Mouse (Mus musculus) heart, embryonic 15.5 days (tissue): ENCODE measurements around the gene Pde4d. TPM values are rescaled to one million over a fixed set of nuclear protein-coding genes. Genes with fewer than 3 reads are reported as not detected.

Experiments
- ATAC-seq: fragments of 200-750 bp; cut with Nextera tagmentation; replicated peaks from 2 replicates; pipeline ENCODE4 v1.8.0; 2017; ENCODE audit warnings: low read depth, moderate TSS enrichment; ENCODE audit not compliant: insufficient number of reproducible peaks, insufficient read depth, low FRiP score
- H3K27ac ChIP-seq: fragments of 300-500 bp; sonication (generic); 2 replicates; pipeline ENCODE4 v1.5.1; 2015; ENCODE audit warnings: mild to moderate bottlenecking, inconsistent platforms
- H3K27me3 ChIP-seq: fragments of 300-500 bp; sonication (generic); 2 replicates; pipeline ENCODE4 v1.6.1; 2015; ENCODE audit warnings: inconsistent platforms
- H3K36me3 ChIP-seq: fragments of 300-500 bp; sonication (generic); 2 replicates; pipeline ENCODE4 v1.6.1; 2015; ENCODE audit warnings: mild to moderate bottlenecking, inconsistent platforms
- H3K4me1 ChIP-seq: fragments of 300-500 bp; sonication (generic); replicated peaks from 2 replicates; pipeline ENCODE4 v1.6.1; 2015; ENCODE audit warnings: inconsistent platforms
- H3K4me2 ChIP-seq: fragments of 300-500 bp; sonication (generic); 2 replicates; pipeline ENCODE4 v1.6.1; 2015; ENCODE audit warnings: inconsistent platforms, mild to moderate bottlenecking, moderate library complexity
- H3K4me3 ChIP-seq: fragments of 300-500 bp; sonication (generic); 2 replicates; pipeline ENCODE4 v1.5.1; 2015; ENCODE audit warnings: mild to moderate bottlenecking, inconsistent platforms
- H3K9ac ChIP-seq: fragments of 300-500 bp; sonication (generic); 2 replicates; pipeline ENCODE4 v1.6.1; 2015; ENCODE audit warnings: mild to moderate bottlenecking, inconsistent platforms
- H3K9me3 ChIP-seq: fragments of 300-500 bp; sonication (generic); replicated peaks from 2 replicates; pipeline ENCODE4 v1.6.1; 2016; ENCODE audit warnings: inconsistent platforms
- WGBS: fragments of 180-500 bp; shearing (Covaris S2); methylation state at CpG from one replicate; pipeline ENCODE4 v1.1.7; 2015; ENCODE audit warnings: mixed read lengths; 5-methylcytosine and 5-hydroxymethylcytosine counted together
- polyA plus RNA-seq: library from polyadenylated mRNA; unstranded; fragments of >200 nt; fragmentation: Nextera tagmentation; extraction: Ambion mirVana; gene quantifications from 2 replicates; pipeline ENCODE4 v1.2.1, GENCODE M21; 2015

Pde4d gene
- polyA plus RNA-seq, 1 experiment from 2014 or later: 25.7 TPM

GRCm38 (mm10) chr13:108490872-108491271 is 41.1 kb downstream of the Pde4d start:
- Histone ChIP-seq H3K27me3 (no peaks in the 10 kb centered on the region), H3K4me2 (no peak overlapping the region), H3K9ac (no peak overlapping the region), H3K9me3 (no peaks in the 10 kb centered on the region), H3K27ac (no peak overlapping the region), H3K4me3 (no peak overlapping the region), H3K36me3 (no peaks in the 10 kb centered on the region), H3K4me1 (no peaks in the 10 kb centered on the region)
- ATAC-seq: no peak
- 84% methylated on average over 2 of the region's 2 CpGs for WGBS

- Histone ChIP-seq H3K36me3 (no peaks in the 10 kb centered on the region), H3K9me3 (no peaks in the 10 kb centered on the region), H3K4me2 (no peak overlapping the region), H3K9ac (no peak overlapping the region), H3K4me1 (no peaks in the 10 kb centered on the region), H3K27me3 (no peaks in the 10 kb centered on the region), H3K4me3 (no peak overlapping the region), H3K27ac (no peak overlapping the region)
- no peak for ATAC-seq
Measured at GRCm38 (mm10) chr13:108492886-108493285, 43.1 kb downstream of the Pde4d start.

- no peaks in the 10 kb centered on the region for H3K9me3 ChIP-seq
- ATAC-seq: no peak
- H3K9ac ChIP-seq: no peak overlapping the region
- H3K27ac ChIP-seq: no peak overlapping the region
- no peaks in the 10 kb centered on the region for H3K36me3 ChIP-seq
- H3K27me3 ChIP-seq: no peaks in the 10 kb centered on the region
- H3K4me3 ChIP-seq: no peak overlapping the region
- H3K4me2 ChIP-seq: no peak overlapping the region
- 57% methylated on average over 2 of the region's 2 CpGs for WGBS
- peaks cover 4% of the 10 kb centered on the region for H3K4me1 ChIP-seq
Measured at GRCm38 (mm10) chr13:108494365-108494764, 44.6 kb downstream of the Pde4d start.

- Histone ChIP-seq H3K27me3 (no peaks in the 10 kb centered on the region), H3K4me3 (no peak overlapping the region), H3K4me2 (peak overlapping the region; percentile 45), H3K4me1 (peaks cover 9% of the 10 kb centered on the region), H3K9ac (no peak overlapping the region), H3K36me3 (no peaks in the 10 kb centered on the region), H3K9me3 (no peaks in the 10 kb centered on the region), H3K27ac (peak overlapping the region; percentile 49)
- WGBS: 60% methylated on average over 8 of the region's 8 CpGs
- no peak for ATAC-seq
Measured at GRCm38 (mm10) chr13:108497768-108498167, 48.0 kb downstream of the Pde4d start.

- Histone ChIP-seq H3K36me3 (no peaks in the 10 kb centered on the region), H3K27ac (peak overlapping the region; percentile 49), H3K4me2 (peak overlapping the region; percentile 45), H3K27me3 (no peaks in the 10 kb centered on the region), H3K9me3 (no peaks in the 10 kb centered on the region), H3K9ac (no peak overlapping the region), H3K4me3 (0 out of 2 replicates have a peak overlapping the region, but pooled peaks have one; percentile 7), H3K4me1 (peaks cover 9% of the 10 kb centered on the region)
- 0 out of 2 replicates have a peak, but pooled peaks have one; percentile 43 for ATAC-seq
- WGBS: 55% methylated on average over 9 of the region's 9 CpGs
Measured at GRCm38 (mm10) chr13:108498247-108498743, 48.5 kb downstream of the Pde4d start.

- Histone ChIP-seq H3K27me3 (no peaks in the 10 kb centered on the region), H3K4me3 (no peak overlapping the region), H3K36me3 (no peaks in the 10 kb centered on the region), H3K9ac (no peak overlapping the region), H3K4me1 (peaks cover 9% of the 10 kb centered on the region), H3K4me2 (peak overlapping the region; percentile 45; the same call in 1 of the 2 replicates), H3K9me3 (no peaks in the 10 kb centered on the region), H3K27ac (no peak overlapping the region)
- no peak for ATAC-seq
- WGBS: 52% methylated on average over 9 of the region's 9 CpGs
Measured at GRCm38 (mm10) chr13:108498773-108499313, 49.1 kb downstream of the Pde4d start.

GRCm38 (mm10) chr13:108501386-108501785 is 51.6 kb downstream of the Pde4d start:
- ATAC-seq: no peak
- no peaks in the 10 kb centered on the region for H3K27me3 ChIP-seq
- H3K27ac ChIP-seq: no peak overlapping the region
- no peak overlapping the region for H3K4me2 ChIP-seq
- H3K36me3 ChIP-seq: no peaks in the 10 kb centered on the region
- no peak overlapping the region for H3K4me3 ChIP-seq
- no peak overlapping the region for H3K9ac ChIP-seq
- H3K9me3 ChIP-seq: no peaks in the 10 kb centered on the region
- 38% methylated on average over 1 of the region's 1 CpGs for WGBS
- H3K4me1 ChIP-seq: peaks cover 9% of the 10 kb centered on the region

- H3K9me3 ChIP-seq: no peaks in the 10 kb centered on the region
- no peak for ATAC-seq
- H3K27ac ChIP-seq: 0 out of 2 replicates have a peak overlapping the region, but pooled peaks have one; percentile 23
- H3K9ac ChIP-seq: no peak overlapping the region
- no peak overlapping the region for H3K4me2 ChIP-seq
- no peaks in the 10 kb centered on the region for H3K27me3 ChIP-seq
- 70% methylated on average over 4 of the region's 4 CpGs for WGBS
- H3K36me3 ChIP-seq: no peaks in the 10 kb centered on the region
- no peak overlapping the region for H3K4me3 ChIP-seq
- peaks cover 19% of the 10 kb centered on the region for H3K4me1 ChIP-seq
Measured at GRCm38 (mm10) chr13:108524548-108524947, 74.8 kb downstream of the Pde4d start.

GRCm38 (mm10) chr13:108524969-108525368 is 75.2 kb downstream of the Pde4d start:
- WGBS: 50% methylated on average over 6 of the region's 6 CpGs
- no peak for ATAC-seq
- Histone ChIP-seq H3K4me3 (no peak overlapping the region), H3K27ac (0 out of 2 replicates have a peak overlapping the region, but pooled peaks have one; percentile 23), H3K36me3 (no peaks in the 10 kb centered on the region), H3K4me1 (peaks cover 19% of the 10 kb centered on the region), H3K27me3 (no peaks in the 10 kb centered on the region), H3K4me2 (no peak overlapping the region), H3K9ac (no peak overlapping the region), H3K9me3 (no peaks in the 10 kb centered on the region)

- Histone ChIP-seq H3K36me3 (no peaks in the 10 kb centered on the region), H3K9ac (no peak overlapping the region), H3K4me1 (peaks cover 19% of the 10 kb centered on the region), H3K27ac (peak overlapping the region; percentile 49), H3K4me2 (no peak overlapping the region), H3K4me3 (no peak overlapping the region), H3K27me3 (no peaks in the 10 kb centered on the region), H3K9me3 (no peaks in the 10 kb centered on the region)
- ATAC-seq: no peak
- 76% methylated on average over 13 of the region's 13 CpGs for WGBS
Measured at GRCm38 (mm10) chr13:108526258-108527007, 76.7 kb downstream of the Pde4d start.

- Histone ChIP-seq H3K4me2 (no peak overlapping the region), H3K9ac (no peak overlapping the region), H3K9me3 (no peaks in the 10 kb centered on the region), H3K4me1 (peaks cover 19% of the 10 kb centered on the region), H3K27me3 (no peaks in the 10 kb centered on the region), H3K4me3 (no peak overlapping the region), H3K36me3 (no peaks in the 10 kb centered on the region), H3K27ac (peak overlapping the region; percentile 49)
- no peak for ATAC-seq
- WGBS: 48% methylated on average over 7 of the region's 7 CpGs
Measured at GRCm38 (mm10) chr13:108527090-108527770, 77.5 kb downstream of the Pde4d start.
